Mouse (Mus musculus): ENCODE measurements at regions not wholly inside any gene's neighbourhood (a gene's known extent, or its start where the extent isn't known, plus 50 kb on each side); places are given as distances from the start of the nearest gene placed in this dataset.

- TF ChIP-seq POLR2A (IDR thresholded peaks at IDR 0.05; ENCODE audit: insufficient read depth, low read depth, low read length) (no peak), CTCF (IDR thresholded peaks at IDR 0.05; ENCODE audit: insufficient read depth, low read depth, low read length) (no peak)
Measured at GRCm38 (mm10) chr11:114128841-114129240, 62.0 kb upstream of the Sdk2 start.
